Mouse (Mus musculus): ENCODE results near the gene Stard9.

GRCm38 (mm10) chr2:120660486-120661078, 31.7 kb downstream of the Stard9 start:
- TF ChIP-seq POLR2A (IDR thresholded peaks at IDR 0.05; ENCODE audit: low read depth, low read length) (no peak), CTCF (IDR thresholded peaks at IDR 0.05; ENCODE audit: extremely low read depth, insufficient read length, insufficient replicate concordance, low read depth, low read length) (no peak)

Measured in small intestine, adult 2 months (tissue).